Mouse (Mus musculus): ENCODE measurements around the gene Paf1. TPM values are rescaled to one million over a fixed set of nuclear protein-coding genes. Genes with fewer than 3 reads are reported as not detected.

The Paf1 gene
- polyA plus RNA-seq, 1 experiment from 2014 or later, result 26.2 TPM

GRCm38 (mm10) chr7:28412826-28413225 is 20.1 kb downstream of the Paf1 start:
- no peak overlapping the region for H3K9ac ChIP-seq
- 0 out of 2 replicates have a peak, but pooled peaks cover 3% of the 10 kb centered on the region for H3K4me1 ChIP-seq (replicated peaks)
- H3K4me2 ChIP-seq, result no peak overlapping the region
- 51% methylated on average over 4 of the region's 4 CpGs for WGBS (ENCODE audit: insufficient replicate concordance)
- no peaks in the 10 kb centered on the region for H3K9me3 ChIP-seq (replicated peaks)
- H3K36me3 ChIP-seq (replicated peaks), result peaks cover 94% of the 10 kb centered on the region
- H3K4me3 ChIP-seq (replicated peaks), result no peak overlapping the region
- H3K27me3 ChIP-seq, result no peaks in the 10 kb centered on the region
- no peak overlapping the region for H3K27ac ChIP-seq (replicated peaks)
- ATAC-seq (ENCODE audit: insufficient read depth), result no peak

GRCm38 (mm10) chr7:28417368-28417767 is 24.6 kb downstream of the Paf1 start:
- Histone ChIP-seq H3K4me2 (no peak overlapping the region), H3K9ac (no peak overlapping the region), H3K9me3 (replicated peaks) (no peaks in the 10 kb centered on the region), H3K27ac (replicated peaks) (no peak overlapping the region), H3K4me1 (replicated peaks) (no peaks in the 10 kb centered on the region), H3K4me3 (replicated peaks) (no peak overlapping the region), H3K27me3 (no peaks in the 10 kb centered on the region), H3K36me3 (replicated peaks) (peaks cover 99% of the 10 kb centered on the region)
- ATAC-seq (ENCODE audit: insufficient read depth), result no peak

DNA sequence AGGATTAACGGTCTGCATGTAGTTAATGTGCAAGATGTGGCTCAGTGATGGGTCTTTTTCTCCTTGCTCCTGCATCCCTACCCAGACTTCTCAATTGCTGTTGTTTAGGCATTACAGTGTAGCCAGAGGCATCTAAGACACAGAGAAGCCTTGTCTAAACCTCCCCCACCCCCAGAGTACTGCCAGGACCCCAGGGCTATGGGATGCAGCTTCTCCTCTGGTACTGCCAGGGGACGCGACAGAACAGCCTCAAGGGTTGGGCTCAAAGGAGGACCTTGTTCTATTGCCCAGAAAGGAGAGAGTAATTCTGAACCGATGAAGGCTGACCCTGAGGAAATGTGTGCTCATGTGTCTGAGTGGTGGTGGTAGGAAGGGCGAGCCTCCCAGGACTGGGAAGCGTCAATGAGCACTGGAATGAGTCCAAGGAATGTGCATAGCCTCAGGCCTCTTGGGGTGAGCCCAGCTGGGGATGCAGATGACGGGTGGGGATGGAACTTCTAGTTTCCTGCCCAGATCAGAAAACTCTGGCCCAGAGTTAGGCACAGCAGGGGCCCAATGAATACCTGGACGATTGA is 25.4 kb downstream of the Paf1 start:
- Histone ChIP-seq H3K36me3 (replicated peaks) (peaks cover 99% of the 10 kb centered on the region), H3K9me3 (replicated peaks) (no peaks in the 10 kb centered on the region), H3K4me1 (replicated peaks) (no peaks in the 10 kb centered on the region), H3K27me3 (no peaks in the 10 kb centered on the region), H3K4me2 (no peak overlapping the region), H3K9ac (no peak overlapping the region), H3K4me3 (replicated peaks) (no peak overlapping the region), H3K27ac (replicated peaks) (no peak overlapping the region)
- no peak for ATAC-seq (ENCODE audit: insufficient read depth)
- 83% methylated on average over 8 of the region's 8 CpGs for WGBS (ENCODE audit: insufficient replicate concordance)

- H3K27me3 ChIP-seq, result no peaks in the 10 kb centered on the region
- peaks cover 96% of the 10 kb centered on the region for H3K36me3 ChIP-seq (replicated peaks)
- no peaks in the 10 kb centered on the region for H3K9me3 ChIP-seq (replicated peaks)
- H3K4me2 ChIP-seq, result no peak overlapping the region
- WGBS (ENCODE audit: insufficient replicate concordance), result 96% methylated on average over 2 of the region's 2 CpGs
- no peak overlapping the region for H3K4me3 ChIP-seq (replicated peaks)
- no peaks in the 10 kb centered on the region; the same call in 1 of the 2 replicates for H3K4me1 ChIP-seq (replicated peaks)
- H3K9ac ChIP-seq, result no peak overlapping the region
- ATAC-seq (ENCODE audit: insufficient read depth), result no peak
- H3K27ac ChIP-seq (replicated peaks), result no peak overlapping the region
Measured at GRCm38 (mm10) chr7:28419416-28419815, 26.7 kb downstream of the Paf1 start.

GRCm38 (mm10) chr7:28423018-28423417 is 30.3 kb downstream of the Paf1 start:
- no peak overlapping the region for H3K4me2 ChIP-seq
- peaks cover 72% of the 10 kb centered on the region for H3K36me3 ChIP-seq (replicated peaks)
- no peak overlapping the region for H3K4me3 ChIP-seq (replicated peaks)
- no peaks in the 10 kb centered on the region for H3K9me3 ChIP-seq (replicated peaks)
- 81% methylated on average over 1 of the region's 1 CpGs for WGBS (ENCODE audit: insufficient replicate concordance)
- H3K27ac ChIP-seq (replicated peaks), result no peak overlapping the region
- H3K27me3 ChIP-seq, result no peaks in the 10 kb centered on the region
- H3K9ac ChIP-seq, result no peak overlapping the region
- H3K4me1 ChIP-seq (replicated peaks), result no peaks in the 10 kb centered on the region; the same call in 1 of the 2 replicates
- no peak for ATAC-seq (ENCODE audit: insufficient read depth)

GRCm38 (mm10) chr7:28427738-28428137 is 35.0 kb downstream of the Paf1 start:
- Histone ChIP-seq H3K4me3 (replicated peaks) (no peak overlapping the region), H3K9ac (no peak overlapping the region), H3K4me2 (no peak overlapping the region), H3K9me3 (replicated peaks) (no peaks in the 10 kb centered on the region), H3K27me3 (no peaks in the 10 kb centered on the region), H3K4me1 (replicated peaks) (peaks cover 38% of the 10 kb centered on the region), H3K27ac (replicated peaks) (no peak overlapping the region), H3K36me3 (replicated peaks) (peaks cover 38% of the 10 kb centered on the region)
- ATAC-seq (ENCODE audit: insufficient read depth), result no peak

GRCm38 (mm10) chr7:28430512-28430911 is 37.8 kb downstream of the Paf1 start:
- Histone ChIP-seq H3K4me2 (peak overlapping the region; percentile 11; the same call in 1 of the 2 replicates), H3K9me3 (replicated peaks) (no peaks in the 10 kb centered on the region), H3K4me1 (replicated peaks) (peaks cover 66% of the 10 kb centered on the region), H3K27me3 (no peaks in the 10 kb centered on the region), H3K36me3 (replicated peaks) (peaks cover 30% of the 10 kb centered on the region), H3K27ac (replicated peaks) (0 out of 2 replicates have a peak overlapping the region, but pooled peaks have one; percentile 84), H3K9ac (no peak overlapping the region), H3K4me3 (replicated peaks) (no peak overlapping the region)
- no peak for ATAC-seq (ENCODE audit: insufficient read depth)
- WGBS (ENCODE audit: insufficient replicate concordance), result 8% methylated on average over 1 of the region's 1 CpGs

GRCm38 (mm10) chr7:28432252-28432651 is 39.5 kb downstream of the Paf1 start:
- peak overlapping the region; percentile 21 for H3K4me3 ChIP-seq (replicated peaks)
- H3K27ac ChIP-seq (replicated peaks), result peak overlapping the region; percentile 84
- H3K9me3 ChIP-seq (replicated peaks), result no peaks in the 10 kb centered on the region
- ATAC-seq (ENCODE audit: insufficient read depth), result no peak
- H3K36me3 ChIP-seq (replicated peaks), result peaks cover 27% of the 10 kb centered on the region
- H3K9ac ChIP-seq, result peak overlapping the region; percentile 23; the same call in 1 of the 2 replicates
- no peaks in the 10 kb centered on the region for H3K27me3 ChIP-seq
- peaks cover 71% of the 10 kb centered on the region for H3K4me1 ChIP-seq (replicated peaks)
- WGBS (ENCODE audit: insufficient replicate concordance), result 23% methylated on average over 2 of the region's 2 CpGs
- peak overlapping the region; percentile 89 for H3K4me2 ChIP-seq

DNA sequence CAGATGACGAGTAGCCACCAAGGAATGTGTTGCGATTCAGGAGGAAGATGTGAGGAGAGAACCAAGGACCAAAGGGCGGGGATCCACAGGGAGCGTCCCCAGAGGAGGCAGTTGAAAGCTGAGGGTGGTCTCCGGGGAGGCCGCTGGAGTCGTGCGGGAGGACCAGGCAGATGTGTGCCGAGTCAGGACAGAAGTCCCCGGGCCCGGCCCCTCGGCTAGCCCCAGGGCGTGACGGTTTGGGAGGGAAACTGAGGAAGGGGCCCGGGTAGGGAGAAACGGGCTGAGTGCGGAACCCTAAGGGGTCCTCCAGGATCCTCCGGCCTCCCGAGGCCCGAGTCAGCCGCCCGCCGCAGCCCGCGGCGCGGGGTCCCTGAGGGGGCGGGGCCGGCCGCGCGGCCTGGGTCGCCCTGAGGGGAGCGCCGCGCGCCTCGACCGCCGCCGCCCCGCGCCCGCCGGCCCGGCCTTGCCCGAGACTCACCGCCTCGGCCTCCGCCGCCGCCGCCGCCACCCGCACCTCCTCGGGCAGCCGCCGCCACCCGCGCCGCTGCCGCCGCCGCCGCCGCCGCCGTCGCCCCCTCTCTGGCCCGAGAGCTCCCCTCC is 43.0 kb downstream of the Paf1 start:
- Histone ChIP-seq H3K4me1 (replicated peaks) (peaks cover 63% of the 10 kb centered on the region), H3K36me3 (replicated peaks) (peaks cover 15% of the 10 kb centered on the region), H3K4me2 (peak overlapping the region; percentile 89), H3K27ac (replicated peaks) (peak overlapping the region; percentile 78), H3K4me3 (replicated peaks) (peak overlapping the region; percentile 89), H3K27me3 (no peaks in the 10 kb centered on the region), H3K9me3 (replicated peaks) (no peaks in the 10 kb centered on the region), H3K9ac (peak overlapping the region; percentile 96)
- ATAC-seq (ENCODE audit: insufficient read depth), result peak; percentile 4; the same call in 1 of the 2 replicates
- WGBS (ENCODE audit: insufficient replicate concordance), result 0% methylated on average over 33 of the region's 70 CpGs

DNA sequence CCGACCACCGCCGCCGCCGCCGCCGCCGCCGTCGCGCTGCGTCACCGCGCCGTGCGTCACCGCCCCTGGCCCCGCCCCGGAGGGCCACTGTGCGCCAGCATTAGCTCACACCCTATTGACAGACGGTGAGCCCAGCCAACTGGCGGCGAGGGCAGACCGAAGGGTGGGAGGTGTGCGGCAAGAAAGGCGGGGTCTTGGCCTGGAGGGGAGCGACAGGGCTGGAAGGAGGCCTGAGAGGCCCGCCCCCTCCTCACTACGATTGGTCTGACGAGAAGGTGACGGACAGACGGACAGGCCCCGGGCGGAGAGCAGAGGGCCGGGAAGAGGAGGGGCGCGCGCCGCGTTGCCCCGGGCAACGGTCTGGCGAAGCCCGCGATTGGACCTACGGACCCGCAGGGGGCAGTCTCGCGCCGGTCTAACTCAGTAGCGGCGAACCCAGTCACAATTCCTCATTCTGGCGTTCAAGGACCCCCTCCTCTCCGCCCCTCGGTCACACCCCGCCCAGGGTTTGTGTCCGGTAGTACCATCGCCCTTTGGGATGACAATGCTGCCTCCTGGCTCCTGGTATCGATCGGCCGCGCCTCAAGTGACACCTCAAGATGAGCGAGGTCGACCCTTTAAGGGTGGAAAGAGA is 43.6 kb downstream of the Paf1 start:
- ATAC-seq (ENCODE audit: insufficient read depth), result peak; percentile 94
- H3K36me3 ChIP-seq (replicated peaks), result peaks cover 11% of the 10 kb centered on the region
- H3K27me3 ChIP-seq, result no peaks in the 10 kb centered on the region
- peak overlapping the region; percentile 83 for H3K27ac ChIP-seq (replicated peaks)
- no peaks in the 10 kb centered on the region for H3K9me3 ChIP-seq (replicated peaks)
- under 1% methylated on average over 64 of the region's 64 CpGs for WGBS (ENCODE audit: insufficient replicate concordance)
- H3K4me3 ChIP-seq (replicated peaks), result peak overlapping the region; percentile 89
- H3K4me2 ChIP-seq, result peak overlapping the region; percentile 91
- peaks cover 57% of the 10 kb centered on the region for H3K4me1 ChIP-seq (replicated peaks)
- peak overlapping the region; percentile 96 for H3K9ac ChIP-seq

DNA sequence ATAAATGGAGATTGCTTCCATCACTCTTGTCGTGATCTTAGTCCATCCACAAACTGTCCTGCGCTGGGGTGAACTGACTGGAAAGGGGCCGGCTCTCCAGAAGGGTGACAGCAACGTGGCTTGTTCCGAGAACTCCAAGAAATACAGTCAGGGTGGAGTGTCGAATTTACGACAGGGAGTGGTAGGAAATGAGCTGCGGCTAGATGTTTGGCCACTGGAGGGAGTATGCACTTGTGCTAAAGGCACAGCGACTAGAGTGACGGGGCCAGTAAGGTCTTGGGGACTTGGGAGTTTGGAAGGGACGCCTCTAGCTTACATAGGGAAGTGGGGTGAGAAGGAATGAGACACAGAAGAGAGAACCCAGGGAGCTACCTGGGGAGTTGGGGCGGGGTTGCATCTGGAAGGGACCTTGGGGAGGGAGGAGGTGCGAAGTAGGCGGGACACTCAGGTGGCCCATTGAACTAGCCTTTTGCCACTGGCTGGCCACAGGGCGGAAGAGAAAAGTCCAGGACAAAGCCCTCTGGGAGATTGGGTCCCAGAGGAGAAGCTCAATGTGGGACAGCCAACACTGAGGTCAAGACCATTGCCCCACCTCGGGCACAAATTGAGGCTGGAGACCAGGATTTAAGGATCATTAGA is 44.3 kb downstream of the Paf1 start, which contains the start of gene Gmfg:
Gmfg (plus strand) TSS at position 516 of the 639 bp plus-strand sequence.
- Histone ChIP-seq H3K9me3 (replicated peaks) (no peaks in the 10 kb centered on the region), H3K27ac (replicated peaks) (peak within 1 kb of the TSS; percentile 83), H3K36me3 (replicated peaks) (peaks cover 6% of the 10 kb centered on the region), H3K9ac (peak within 1 kb of the TSS; percentile 80), H3K4me3 (replicated peaks) (peak within 1 kb of the TSS; percentile 89), H3K4me2 (peak within 1 kb of the TSS; percentile 91), H3K27me3 (no peaks in the 10 kb centered on the region), H3K4me1 (replicated peaks) (peaks cover 50% of the 10 kb centered on the region)
- ATAC-seq (ENCODE audit: insufficient read depth), result peak; percentile 42
- 4% methylated on average over 16 of the region's 16 CpGs for WGBS (ENCODE audit: insufficient replicate concordance)
